8 mouse cellular contexts compared by ENCODE assay signal in genomic region chr11:120315832-120316689, GRCm38 (mm10). TPM values are rescaled to one million over a fixed set of nuclear protein-coding genes. Genes with fewer than 3 reads are reported as not detected.
DNase-seq lines count a peak whose midpoint lies in the region; ATAC-seq and TF ChIP-seq lines count a peak whose summit lies in the region.

No protein-coding gene starts in this region.

- no peaks in the 10 kb centered on the region for H3K36me3 ChIP-seq in CH12.LX (replicated peaks in 1 of 2; ENCODE audit: control insufficient read depth in 1 of 2, insufficient read depth in 1 of 2, low read length in 1 of 2)
- H3K36me3 ChIP-seq in forebrain, embryonic 11.5 days (ENCODE audit: control insufficient read depth, insufficient read depth, low read length), result no peaks in the 10 kb centered on the region
- no peaks in the 10 kb centered on the region for H3K36me3 ChIP-seq in heart, embryonic 16.5 days (ENCODE audit: control insufficient read depth, insufficient read depth)
- no peaks in the 10 kb centered on the region for H3K36me3 ChIP-seq in liver, embryonic 13.5 days
- H3K36me3 ChIP-seq in stomach, embryonic 14.5 days (ENCODE audit: control insufficient read depth, insufficient read depth, low read length), result no peaks in the 10 kb centered on the region

- peak overlapping the region; percentile 96 for H3K4me2 ChIP-seq in CH12.LX (ENCODE audit: insufficient read depth, low read depth, poor library complexity, severe bottlenecking)
- peak overlapping the region; percentile 61 for H3K4me2 ChIP-seq in forebrain, embryonic 11.5 days (ENCODE audit: low read depth, low read length, severe bottlenecking)
- peak overlapping the region; percentile 68 for H3K4me2 ChIP-seq in heart, embryonic 16.5 days (ENCODE audit: low read depth, low read length)
- peak overlapping the region; percentile 94 for H3K4me2 ChIP-seq in liver, embryonic 13.5 days
- H3K4me2 ChIP-seq in stomach, embryonic 14.5 days (replicated peaks; ENCODE audit: low read depth, low read length), result peak overlapping the region; percentile 95

- peak overlapping the region; percentile 52 to 67 (median 63) for H3K4me3 ChIP-seq in CH12.LX (replicated peaks in 1 of 3; ENCODE audit: low read depth in 2 of 3, low read length in 2 of 3, poor library complexity in 1 of 3)
- peak overlapping the region; percentile 36 for H3K4me3 ChIP-seq in forebrain, embryonic 11.5 days (ENCODE audit: low read depth, low read length)
- peak overlapping the region; percentile 61 for H3K4me3 ChIP-seq in heart, embryonic 16.5 days (ENCODE audit: low read length)
- peak overlapping the region; percentile 67 for H3K4me3 ChIP-seq in liver, embryonic 13.5 days (replicated peaks)
- H3K4me3 ChIP-seq in stomach, embryonic 14.5 days (ENCODE audit: low read depth, low read length), result peak overlapping the region; percentile 51

- peaks cover 71% of the 10 kb centered on the region for H3K27me3 ChIP-seq in CH12.LX (replicated peaks)
- no peaks in the 10 kb centered on the region for H3K27me3 ChIP-seq in forebrain, embryonic 11.5 days (ENCODE audit: control insufficient read depth, insufficient read depth, low read length)
- no peaks in the 10 kb centered on the region for H3K27me3 ChIP-seq in heart, embryonic 16.5 days (ENCODE audit: control insufficient read depth, insufficient read depth, low read length)
- H3K27me3 ChIP-seq in liver, embryonic 13.5 days, result no peaks in the 10 kb centered on the region
- H3K27me3 ChIP-seq in stomach, embryonic 14.5 days (ENCODE audit: control insufficient read depth, insufficient read depth, low read length), result no peaks in the 10 kb centered on the region

- ATAC-seq in forebrain, embryonic 11.5 days (replicated peaks; ENCODE audit: low FRiP score), result peak; percentile 96
- ATAC-seq in heart, embryonic 16.5 days (replicated peaks; ENCODE audit: extremely low read depth, insufficient read depth, low FRiP score), result peak; percentile 97
- peak; percentile 98 for ATAC-seq in liver, embryonic 13.5 days (ENCODE audit: low read depth)
- ATAC-seq in stomach, embryonic 14.5 days (ENCODE audit: insufficient number of reproducible peaks, insufficient read depth, low FRiP score, low read depth), result peak; percentile 95

- dilution Hi-C loops in CH12.LX (cut with MboI; ENCODE audit: extremely low pct_ligation_motif_present, extremely low pct_unique_long_range_greater_than_20kb, low sequenced_read_pairs), result no loop called here

- TF ChIP-seq POLR2A in CH12.LX (IDR thresholded peaks at IDR 0.05; ENCODE audit: low read depth, low read length), result peak; percentile 98

- peaks cover 5% of the 10 kb centered on the region for H3K9me3 ChIP-seq in CH12.LX (replicated peaks; ENCODE audit: low read length)
- no peaks in the 10 kb centered on the region for H3K9me3 ChIP-seq in forebrain, embryonic 11.5 days (ENCODE audit: control insufficient read depth, low read length)
- no peaks in the 10 kb centered on the region for H3K9me3 ChIP-seq in heart, embryonic 16.5 days (replicated peaks; ENCODE audit: control insufficient read depth, low read length)
- H3K9me3 ChIP-seq in liver, embryonic 13.5 days (replicated peaks), result no peaks in the 10 kb centered on the region
- H3K9me3 ChIP-seq in stomach, embryonic 14.5 days (ENCODE audit: control insufficient read depth, low read depth, low read length), result no peaks in the 10 kb centered on the region

- H3K27ac ChIP-seq in CH12.LX (ENCODE audit: insufficient read depth, low read depth), result 0 out of 2 replicates have a peak overlapping the region, but pooled peaks have one; percentile 18
- H3K27ac ChIP-seq in forebrain, embryonic 11.5 days (ENCODE audit: low read depth, low read length), result peak overlapping the region; percentile 95
- H3K27ac ChIP-seq in heart, embryonic 16.5 days (ENCODE audit: low read length), result peak overlapping the region; percentile 99
- H3K27ac ChIP-seq in liver, embryonic 13.5 days, result peak overlapping the region; percentile 95
- H3K27ac ChIP-seq in stomach, embryonic 14.5 days (ENCODE audit: low read length), result peak overlapping the region; percentile 99

- TF ChIP-seq EP300 in CH12.LX (IDR thresholded peaks at IDR 0.05; ENCODE audit: low read length), result no peak; the same call in 1 of the 2 replicates

- H3K79me2 ChIP-seq in CH12.LX (replicated peaks; ENCODE audit: control insufficient read depth, extremely low read depth, insufficient read depth, poor library complexity, severe bottlenecking), result no peaks in the 10 kb centered on the region

- peaks cover 5 to 21% of the 10 kb centered on the region in 2 experiments for H3K4me1 ChIP-seq in CH12.LX (ENCODE audit: control insufficient read depth in 1 of 2, insufficient read depth in 2 of 2)
- H3K4me1 ChIP-seq in forebrain, embryonic 11.5 days (replicated peaks; ENCODE audit: control insufficient read depth, insufficient read depth, low read length), result peaks cover 24% of the 10 kb centered on the region
- H3K4me1 ChIP-seq in heart, embryonic 16.5 days (ENCODE audit: control insufficient read depth, insufficient read depth, low read length), result peaks cover 30% of the 10 kb centered on the region
- peaks cover 38% of the 10 kb centered on the region for H3K4me1 ChIP-seq in liver, embryonic 13.5 days (replicated peaks)
- peaks cover 21% of the 10 kb centered on the region for H3K4me1 ChIP-seq in stomach, embryonic 14.5 days (ENCODE audit: control insufficient read depth, insufficient read depth, low read length)

- 8% methylated on average over 37 of the region's 37 CpGs for WGBS in forebrain, embryonic 11.5 days
- 3% methylated on average over 37 of the region's 37 CpGs for WGBS in heart, embryonic 16.5 days
- WGBS in liver, embryonic 13.5 days (ENCODE audit: insufficient replicate concordance), result 5% methylated on average over 37 of the region's 37 CpGs
- WGBS in stomach, embryonic 14.5 days, result 4% methylated on average over 37 of the region's 37 CpGs

- TF ChIP-seq RAD21 in CH12.LX (IDR thresholded peaks at IDR 0.05; ENCODE audit: low read depth, low read length), result no peak

- TF ChIP-seq CTCF in CH12.LX (conservative IDR thresholded peaks at IDR 0.05 in 1 of 2, IDR thresholded peaks at IDR 0.05 in 1 of 2; ENCODE audit: low read depth in 2 of 2, low read length in 2 of 2), result no peak

- H3K9ac ChIP-seq in CH12.LX (ENCODE audit: insufficient read depth, low read depth), result peak overlapping the region; percentile 43
- H3K9ac ChIP-seq in forebrain, embryonic 11.5 days (ENCODE audit: low read length), result peak overlapping the region; percentile 83
- peak overlapping the region; percentile 87 for H3K9ac ChIP-seq in heart, embryonic 16.5 days (ENCODE audit: low read length)
- peak overlapping the region; percentile 77 for H3K9ac ChIP-seq in liver, embryonic 13.5 days
- H3K9ac ChIP-seq in stomach, embryonic 14.5 days (replicated peaks; ENCODE audit: low read depth, low read length), result peak overlapping the region; percentile 85

- in situ Hi-C loops in CH12.LX (cut with MboI; ENCODE audit: low pct_ligation_motif_present, low pct_unique_long_range_greater_than_20kb, low sequenced_read_pairs), result no loop called here

- DNase-seq in CH12.LX (ENCODE audit: extremely low read depth), result peak; percentile 94
- peak; percentile 93 for DNase-seq in c-Kit-positive CD71-positive TER-119-negative erythroid progenitor cells, embryonic 14.5 days (ENCODE audit: low read depth)
- peak; percentile 95 for DNase-seq in forebrain, embryonic 11.5 days (ENCODE audit: low spot score)
- peak; percentile 93 to 97 for DNase-seq in kidney, postnatal 25 days
- DNase-seq in liver, embryonic 13.5 days, result peak; percentile 91
- peak; percentile 81 to 82 for DNase-seq in natural killer cell, adult 2 months (ENCODE audit: low spot score in 2 of 2)

TF ChIP-seq in CH12.LX, 34 proteins besides CTCF, POLR2A, EP300 and RAD21 (continues in another document):
- TF ChIP-seq HCFC1 (IDR thresholded peaks at IDR 0.05; ENCODE audit: low read depth, low read length) (peak; percentile 69), MYC (IDR thresholded peaks at IDR 0.05; ENCODE audit: low read depth, low read length) (peak; percentile 60; the same call in 1 of the 2 replicates), MXI1 (IDR thresholded peaks at IDR 0.05; ENCODE audit: low read depth, low read length) (peak; percentile 52; the same call in 1 of the 2 replicates), ZMIZ1 (IDR thresholded peaks at IDR 0.05; ENCODE audit: low read depth, low read length) (peak; percentile 86), POLR2AphosphoS2 (IDR thresholded peaks at IDR 0.05; ENCODE audit: low read depth, low read length) (peak; percentile 94), IRF4 (IDR thresholded peaks at IDR 0.05; ENCODE audit: low read depth, low read length) (peak; percentile 4; the same call in 1 of the 2 replicates), CHD2 (IDR thresholded peaks at IDR 0.05; ENCODE audit: low read length) (peak; percentile 47; the same call in 1 of the 2 replicates), SIN3A (IDR thresholded peaks at IDR 0.05; ENCODE audit: low read length) (peak; percentile 27; the same call in 1 of the 2 replicates), PAX5 (IDR thresholded peaks at IDR 0.05; ENCODE audit: low read length) (no peak), MAX (IDR thresholded peaks at IDR 0.05; ENCODE audit: low read length) (peak; percentile 73), ZNF384 (IDR thresholded peaks at IDR 0.05; ENCODE audit: low read depth, low read length) (peak; percentile 74), TCF12 (IDR thresholded peaks at IDR 0.05; ENCODE audit: low read depth, low read length) (peak; percentile 90), E2F4 (IDR thresholded peaks at IDR 0.05; ENCODE audit: insufficient replicate concordance, low read depth, low read length) (no peak), NELFE (IDR thresholded peaks at IDR 0.05; ENCODE audit: low read depth, low read length) (peak; percentile 97)

RNA-seq across cellular contexts. Expression of gene Actg1, which starts 32.3 kb away (rescaled TPM):
- total RNA-seq in CH12.LX (2012; rRNA removed), result 1,832 and 2,176 TPM in 2 replicates
- total RNA-seq in CH12.LX (2014; rRNA removed), result 2,424 and 2,484 TPM in 2 replicates
- 3,554 and 4,362 TPM in 2 replicates for polyA plus RNA-seq in CH12.LX (2012; ENCODE audit: insufficient read length, low read depth)
- polyA plus RNA-seq in forebrain, embryonic 11.5 days (2014; fragmentation: Nextera tagmentation; extraction: Ambion mirVana), result 2,808 and 3,088 TPM in 2 replicates
- polyA plus RNA-seq in heart, embryonic 16.5 days (2015; fragmentation: Nextera tagmentation; extraction: Ambion mirVana), result 1,134 and 1,179 TPM in 2 replicates
- 712 and 750 TPM in 2 replicates for polyA plus RNA-seq in liver, embryonic 13.5 days (2015; fragmentation: Nextera tagmentation; extraction: Ambion mirVana)
- 2,902 and 3,014 TPM in 2 replicates for polyA plus RNA-seq in stomach, embryonic 14.5 days (2014; fragmentation: Nextera tagmentation; extraction: Ambion mirVana)

RNA-seq across cellular contexts. Expression of gene Fscn2, which starts 45.3 kb away (rescaled TPM):
- total RNA-seq in CH12.LX (2012; rRNA removed) (0.25 TPM in 1 of 2 replicates, not detected in the other), CH12.LX (2014; rRNA removed) (not detected in 2 replicates)
- not detected in 2 replicates for polyA plus RNA-seq in CH12.LX (2012; ENCODE audit: insufficient read length, low read depth)
- 1.0 TPM in 1 of 2 replicates, not detected in the other for polyA plus RNA-seq in forebrain, embryonic 11.5 days (2014; fragmentation: Nextera tagmentation; extraction: Ambion mirVana)
- polyA plus RNA-seq in heart, embryonic 16.5 days (2015; fragmentation: Nextera tagmentation; extraction: Ambion mirVana), result 0.71 and 0.91 TPM in 2 replicates
- polyA plus RNA-seq in liver, embryonic 13.5 days (2015; fragmentation: Nextera tagmentation; extraction: Ambion mirVana), result not detected in 2 replicates
- 0.30 and 0.59 TPM in 2 replicates for polyA plus RNA-seq in stomach, embryonic 14.5 days (2014; fragmentation: Nextera tagmentation; extraction: Ambion mirVana)

Comparison
In these comparisons a context has a peak if more than half of its experiments do, and no peak if none do; other contexts are left out.
1. Peak in every context shown above with its lines: DNase-seq, ATAC-seq, H3K4me3 ChIP-seq and H3K27ac ChIP-seq.
2. H3K27ac ChIP-seq: peak in every context shown above with its lines; median percentile 99 in heart, embryonic 16.5 days; 99 in stomach, embryonic 14.5 days; 95 in forebrain, embryonic 11.5 days; 95 in liver, embryonic 13.5 days; 18 in CH12.LX.